Mouse (Mus musculus): Measurements from ENCODE around the gene Itm2c.

DNA sequence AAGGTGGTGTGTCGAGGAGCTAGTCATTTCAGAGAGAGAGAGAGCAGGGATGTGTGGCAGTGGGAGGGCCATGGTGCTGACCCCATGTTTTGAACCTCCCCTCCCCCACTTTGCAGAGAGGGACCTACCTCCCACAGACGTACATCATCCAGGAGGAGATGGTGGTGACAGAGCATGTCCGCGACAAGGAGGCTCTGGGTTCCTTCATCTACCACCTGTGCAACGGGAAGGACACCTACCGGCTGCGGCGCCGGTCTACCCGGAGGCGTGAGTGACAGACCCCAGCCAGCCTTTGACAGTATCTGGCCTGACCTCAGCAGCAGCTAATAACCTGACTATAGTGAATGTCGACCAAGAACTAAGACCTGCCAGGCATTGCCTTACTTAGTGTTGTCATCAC, 12.8 kb downstream of the Itm2c start:
- TF ChIP-seq GATA1 (IDR thresholded peaks at IDR 0.05; ENCODE audit: low read length), result no peak
- no peak for TF ChIP-seq TAL1 (IDR thresholded peaks at IDR 0.05; ENCODE audit: low read length)
